Mouse (Mus musculus): ENCODE results near the gene Mbd3. TPM values are rescaled to one million over a fixed set of nuclear protein-coding genes. Genes with fewer than 3 reads are reported as not detected.

Gene Mbd3
- polyA plus RNA-seq, 1 experiment, result 81.3 TPM

DNA sequence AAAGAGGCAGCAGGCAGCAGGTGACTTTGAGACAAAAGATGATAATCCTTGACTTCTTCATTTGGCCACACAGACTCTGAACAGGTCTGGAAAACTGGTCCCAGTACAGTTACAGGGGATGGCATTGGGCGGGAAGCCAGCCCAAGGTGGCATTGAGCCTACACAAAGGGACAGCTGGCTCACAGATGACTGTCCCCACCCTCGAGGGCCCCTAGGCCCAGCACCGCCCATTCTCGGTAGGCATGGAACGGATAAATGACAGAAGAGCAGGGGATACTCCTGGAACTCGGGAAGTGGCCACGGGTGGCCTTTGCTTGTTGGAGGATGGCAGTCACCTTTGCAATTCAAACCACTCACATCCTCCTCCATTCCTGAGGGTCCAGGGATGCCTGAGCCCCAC is 14.0 kb downstream of the Mbd3 start:
- TF ChIP-seq CTCF (IDR thresholded peaks at IDR 0.05; ENCODE audit: low read depth, low read length), result no peak
- no peak for TF ChIP-seq EP300 (IDR thresholded peaks at IDR 0.05; ENCODE audit: insufficient read depth, low read depth, low read length)
- no peak for TF ChIP-seq POLR2A (IDR thresholded peaks at IDR 0.05; ENCODE audit: insufficient read depth, low read length)
- Histone ChIP-seq H3K4me1 (ENCODE audit: control insufficient read depth, insufficient read depth, low read length) (peaks cover 8% of the 10 kb centered on the region), H3K4me3 (ENCODE audit: low read depth, low read length) (peak overlapping the region; percentile 82), H3K27me3 (ENCODE audit: control insufficient read depth, insufficient read depth, low read length, poor library complexity, severe bottlenecking) (no peaks in the 10 kb centered on the region), H3K27ac (ENCODE audit: insufficient read depth, low read length) (no peak overlapping the region), H3K9me3 (replicated peaks; ENCODE audit: control insufficient read depth, insufficient read depth, low read length, poor library complexity, severe bottlenecking) (no peaks in the 10 kb centered on the region), H3K36me3 (ENCODE audit: control insufficient read depth, insufficient read depth, low read length, poor library complexity, severe bottlenecking) (no peaks in the 10 kb centered on the region), H3K9ac (ENCODE audit: low read depth, poor library complexity, severe bottlenecking) (no peak overlapping the region)

DNA sequence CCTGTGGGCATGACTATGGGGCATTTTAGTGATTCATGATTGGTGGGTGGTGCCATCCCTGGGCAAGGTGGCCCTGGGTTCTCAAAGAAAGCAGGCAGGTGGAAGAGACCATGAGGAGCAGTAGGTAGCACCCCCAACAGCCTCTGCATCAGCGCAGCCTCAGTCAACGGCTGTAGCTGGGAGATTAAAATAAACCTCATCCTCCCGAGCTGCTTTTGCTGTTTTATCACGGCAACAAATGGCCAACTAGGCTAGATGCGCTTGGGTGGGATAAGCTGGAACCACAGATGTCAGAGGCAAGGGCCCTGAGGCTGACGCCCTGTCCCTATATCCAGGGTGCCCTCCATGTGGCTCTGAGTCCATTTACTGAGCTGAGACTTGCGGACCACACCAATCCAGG is 14.6 kb downstream of the Mbd3 start:
- H3K27ac ChIP-seq (ENCODE audit: insufficient read depth, low read length), result no peak overlapping the region
- TF ChIP-seq POLR2A (IDR thresholded peaks at IDR 0.05; ENCODE audit: insufficient read depth, low read length), result no peak
- no peak for TF ChIP-seq CTCF (IDR thresholded peaks at IDR 0.05; ENCODE audit: low read depth, low read length)
- TF ChIP-seq EP300 (IDR thresholded peaks at IDR 0.05; ENCODE audit: insufficient read depth, low read depth, low read length), result no peak
- H3K9me3 ChIP-seq (replicated peaks; ENCODE audit: control insufficient read depth, insufficient read depth, low read length, poor library complexity, severe bottlenecking), result no peaks in the 10 kb centered on the region
- H3K4me1 ChIP-seq (ENCODE audit: control insufficient read depth, insufficient read depth, low read length), result peaks cover 8% of the 10 kb centered on the region
- no peak overlapping the region for H3K4me3 ChIP-seq (ENCODE audit: low read depth, low read length)
- H3K27me3 ChIP-seq (ENCODE audit: control insufficient read depth, insufficient read depth, low read length, poor library complexity, severe bottlenecking), result no peaks in the 10 kb centered on the region
- H3K36me3 ChIP-seq (ENCODE audit: control insufficient read depth, insufficient read depth, low read length, poor library complexity, severe bottlenecking), result no peaks in the 10 kb centered on the region
- H3K9ac ChIP-seq (ENCODE audit: low read depth, poor library complexity, severe bottlenecking), result no peak overlapping the region

DNA sequence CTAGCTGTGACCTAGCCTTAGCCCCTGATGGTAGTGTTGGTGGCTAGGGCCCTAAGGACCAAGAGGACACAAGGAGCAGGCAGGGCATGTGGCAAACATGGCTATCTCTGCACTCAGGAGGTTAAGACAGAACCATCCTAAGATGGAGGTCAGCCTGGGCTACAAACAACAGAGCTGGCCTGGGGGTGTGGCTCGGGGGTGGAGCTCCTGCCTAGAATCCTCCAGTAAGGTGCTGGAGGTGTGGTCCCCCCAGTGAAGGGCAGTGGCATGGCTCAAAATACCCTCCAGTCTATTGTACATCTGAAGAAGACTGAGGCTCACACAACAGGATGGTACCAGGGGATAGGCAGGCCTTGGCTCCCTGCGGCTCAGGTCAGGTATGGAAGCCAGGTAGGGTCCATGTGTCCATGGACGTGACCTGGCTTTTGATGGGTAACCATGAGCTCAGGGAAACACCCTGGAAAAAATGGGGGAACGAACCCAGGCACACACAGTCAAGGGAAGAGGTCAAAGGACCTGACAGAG is 15.2 kb downstream of the Mbd3 start:
- TF ChIP-seq POLR2A (IDR thresholded peaks at IDR 0.05; ENCODE audit: insufficient read depth, low read length), result no peak
- no peak for TF ChIP-seq CTCF (IDR thresholded peaks at IDR 0.05; ENCODE audit: low read depth, low read length)
- no peak for TF ChIP-seq EP300 (IDR thresholded peaks at IDR 0.05; ENCODE audit: insufficient read depth, low read depth, low read length)
- Histone ChIP-seq H3K9me3 (replicated peaks; ENCODE audit: control insufficient read depth, insufficient read depth, low read length, poor library complexity, severe bottlenecking) (no peaks in the 10 kb centered on the region), H3K4me3 (ENCODE audit: low read depth, low read length) (no peak overlapping the region), H3K36me3 (ENCODE audit: control insufficient read depth, insufficient read depth, low read length, poor library complexity, severe bottlenecking) (no peaks in the 10 kb centered on the region), H3K4me1 (ENCODE audit: control insufficient read depth, insufficient read depth, low read length) (peaks cover 8% of the 10 kb centered on the region), H3K9ac (ENCODE audit: low read depth, poor library complexity, severe bottlenecking) (no peak overlapping the region), H3K27ac (ENCODE audit: insufficient read depth, low read length) (no peak overlapping the region), H3K27me3 (ENCODE audit: control insufficient read depth, insufficient read depth, low read length, poor library complexity, severe bottlenecking) (no peaks in the 10 kb centered on the region)

DNA sequence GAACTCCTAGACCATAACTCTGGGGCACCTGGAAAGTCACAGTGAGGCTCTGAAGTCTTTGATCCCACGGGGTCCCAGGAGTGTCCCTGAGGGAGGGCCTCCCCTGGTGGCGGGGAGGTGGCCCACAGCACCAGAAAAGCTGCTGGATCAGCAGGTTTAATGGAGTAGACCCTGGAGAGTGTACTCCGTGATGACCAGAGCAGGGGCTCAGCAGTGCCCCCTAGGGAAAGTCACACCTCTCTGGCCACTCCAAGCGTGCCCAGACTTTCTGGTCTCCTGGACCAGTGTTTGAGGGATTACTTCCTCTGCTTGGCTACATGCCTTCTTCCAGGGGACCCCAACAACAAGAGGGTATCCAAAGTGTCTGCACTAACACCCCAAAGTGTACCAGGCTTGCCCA is 15.9 kb downstream of the Mbd3 start:
- Histone ChIP-seq H3K9me3 (replicated peaks; ENCODE audit: control insufficient read depth, insufficient read depth, low read length, poor library complexity, severe bottlenecking) (no peaks in the 10 kb centered on the region), H3K4me3 (ENCODE audit: low read depth, low read length) (no peak overlapping the region), H3K27ac (ENCODE audit: insufficient read depth, low read length) (no peak overlapping the region), H3K27me3 (ENCODE audit: control insufficient read depth, insufficient read depth, low read length, poor library complexity, severe bottlenecking) (no peaks in the 10 kb centered on the region), H3K9ac (ENCODE audit: low read depth, poor library complexity, severe bottlenecking) (no peak overlapping the region), H3K36me3 (ENCODE audit: control insufficient read depth, insufficient read depth, low read length, poor library complexity, severe bottlenecking) (no peaks in the 10 kb centered on the region), H3K4me1 (ENCODE audit: control insufficient read depth, insufficient read depth, low read length) (peaks cover 5% of the 10 kb centered on the region)
- no peak for TF ChIP-seq POLR2A (IDR thresholded peaks at IDR 0.05; ENCODE audit: insufficient read depth, low read length)
- peak; percentile 50 for TF ChIP-seq CTCF (IDR thresholded peaks at IDR 0.05; ENCODE audit: low read depth, low read length)

- Histone ChIP-seq H3K9ac (ENCODE audit: low read depth, poor library complexity, severe bottlenecking) (no peak overlapping the region), H3K27ac (ENCODE audit: insufficient read depth, low read length) (no peak overlapping the region), H3K36me3 (ENCODE audit: control insufficient read depth, insufficient read depth, low read length, poor library complexity, severe bottlenecking) (no peaks in the 10 kb centered on the region), H3K27me3 (ENCODE audit: control insufficient read depth, insufficient read depth, low read length, poor library complexity, severe bottlenecking) (no peaks in the 10 kb centered on the region), H3K4me3 (ENCODE audit: low read depth, low read length) (peak overlapping the region; percentile 22), H3K4me1 (ENCODE audit: control insufficient read depth, insufficient read depth, low read length) (peaks cover 5% of the 10 kb centered on the region), H3K9me3 (replicated peaks; ENCODE audit: control insufficient read depth, insufficient read depth, low read length, poor library complexity, severe bottlenecking) (no peaks in the 10 kb centered on the region)
- no peak for TF ChIP-seq EP300 (IDR thresholded peaks at IDR 0.05; ENCODE audit: insufficient read depth, low read depth, low read length)
- TF ChIP-seq CTCF (IDR thresholded peaks at IDR 0.05; ENCODE audit: low read depth, low read length), result no peak
- no peak for TF ChIP-seq POLR2A (IDR thresholded peaks at IDR 0.05; ENCODE audit: insufficient read depth, low read length)
Measured at GRCm38 (mm10) chr10:80382641-80383365, 16.5 kb downstream of the Mbd3 start.

DNA sequence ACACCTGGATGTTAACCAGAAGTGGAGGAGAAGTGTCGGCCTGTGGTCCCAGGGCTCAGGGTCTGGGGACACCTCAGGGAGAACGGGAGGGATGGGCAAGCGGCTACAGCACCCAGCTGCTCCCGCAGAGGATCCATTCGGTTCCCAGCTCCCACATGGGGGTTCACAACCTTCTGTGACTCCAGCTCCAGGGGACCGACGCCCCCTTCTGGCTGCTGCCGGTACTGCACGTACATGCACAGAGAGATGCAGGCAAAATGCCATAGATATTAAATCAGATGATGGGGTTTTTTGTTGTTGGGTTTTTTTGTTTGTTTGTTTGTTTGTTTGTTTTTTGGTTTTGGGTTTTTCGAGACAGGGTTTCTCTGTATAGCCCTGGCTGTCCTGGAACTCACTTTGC is 21.6 kb downstream of the Mbd3 start:
- Histone ChIP-seq H3K27ac (ENCODE audit: insufficient read depth, low read length) (no peak overlapping the region), H3K9ac (ENCODE audit: low read depth, poor library complexity, severe bottlenecking) (no peak overlapping the region), H3K4me3 (ENCODE audit: low read depth, low read length) (no peak overlapping the region), H3K36me3 (ENCODE audit: control insufficient read depth, insufficient read depth, low read length, poor library complexity, severe bottlenecking) (no peaks in the 10 kb centered on the region), H3K4me1 (ENCODE audit: control insufficient read depth, insufficient read depth, low read length) (no peaks in the 10 kb centered on the region), H3K9me3 (replicated peaks; ENCODE audit: control insufficient read depth, insufficient read depth, low read length, poor library complexity, severe bottlenecking) (no peaks in the 10 kb centered on the region), H3K27me3 (ENCODE audit: control insufficient read depth, insufficient read depth, low read length, poor library complexity, severe bottlenecking) (no peaks in the 10 kb centered on the region)
- TF ChIP-seq CTCF (IDR thresholded peaks at IDR 0.05; ENCODE audit: low read depth, low read length) (peak; percentile 85), EP300 (IDR thresholded peaks at IDR 0.05; ENCODE audit: insufficient read depth, low read depth, low read length) (no peak)

Data from ES-Bruce4 (cell line).